Mouse (Mus musculus) telencephalon, adult 2 months (tissue): ENCODE measurements around the gene Spic.
"Not testable (repeated sequence)": the region's sequence is repeated elsewhere in the genome, so short reads cannot be mapped to it uniquely, and the experiment has no call there.

Source experiments
- DNase-seq: peaks from one replicate; pipeline ENCODE4 v3.0.0-alpha.2; 2011; ENCODE audit warnings: low read depth, low spot score

Gene Spic

DNA sequence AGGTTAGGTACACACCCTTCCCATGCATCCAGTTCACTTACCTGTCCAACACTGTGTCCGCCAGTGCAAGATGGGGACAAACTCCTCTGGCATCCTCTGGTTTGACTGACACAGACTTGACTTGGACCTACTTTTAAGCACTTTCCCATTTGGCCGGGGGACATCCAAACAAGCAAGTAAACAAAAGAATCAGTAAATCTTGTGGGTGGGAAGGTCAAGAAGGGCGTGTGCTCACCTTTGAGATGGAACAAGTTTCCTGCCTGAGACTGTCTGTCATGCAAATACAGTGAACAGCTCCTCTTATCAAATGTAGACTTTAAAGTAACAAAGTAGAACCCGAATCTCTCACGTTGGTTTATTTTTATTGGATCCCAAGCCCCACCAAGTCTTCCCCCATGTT is at the start of gene Spic:
Gene Spic (minus strand): TSS at position 91 of the 400 bp plus-strand sequence.
- DNase-seq: no peak

DNA sequence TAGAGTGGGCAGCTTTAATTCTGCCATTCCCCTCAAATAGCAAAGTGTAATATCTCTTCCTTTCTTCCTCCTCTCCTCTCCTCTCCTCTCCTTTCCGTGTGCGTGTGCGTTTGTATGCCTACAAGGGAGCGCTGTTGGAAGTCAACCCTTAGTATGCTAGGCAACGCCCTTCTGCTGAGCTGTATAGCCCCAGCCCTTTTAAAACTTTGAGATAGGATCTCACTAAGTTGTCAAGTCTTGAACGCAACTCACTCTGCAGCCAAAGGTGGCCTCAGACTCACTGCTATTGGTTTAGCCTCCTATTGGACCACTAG is 47.5 kb upstream of the Spic start:
- no peak for DNase-seq

DNA sequence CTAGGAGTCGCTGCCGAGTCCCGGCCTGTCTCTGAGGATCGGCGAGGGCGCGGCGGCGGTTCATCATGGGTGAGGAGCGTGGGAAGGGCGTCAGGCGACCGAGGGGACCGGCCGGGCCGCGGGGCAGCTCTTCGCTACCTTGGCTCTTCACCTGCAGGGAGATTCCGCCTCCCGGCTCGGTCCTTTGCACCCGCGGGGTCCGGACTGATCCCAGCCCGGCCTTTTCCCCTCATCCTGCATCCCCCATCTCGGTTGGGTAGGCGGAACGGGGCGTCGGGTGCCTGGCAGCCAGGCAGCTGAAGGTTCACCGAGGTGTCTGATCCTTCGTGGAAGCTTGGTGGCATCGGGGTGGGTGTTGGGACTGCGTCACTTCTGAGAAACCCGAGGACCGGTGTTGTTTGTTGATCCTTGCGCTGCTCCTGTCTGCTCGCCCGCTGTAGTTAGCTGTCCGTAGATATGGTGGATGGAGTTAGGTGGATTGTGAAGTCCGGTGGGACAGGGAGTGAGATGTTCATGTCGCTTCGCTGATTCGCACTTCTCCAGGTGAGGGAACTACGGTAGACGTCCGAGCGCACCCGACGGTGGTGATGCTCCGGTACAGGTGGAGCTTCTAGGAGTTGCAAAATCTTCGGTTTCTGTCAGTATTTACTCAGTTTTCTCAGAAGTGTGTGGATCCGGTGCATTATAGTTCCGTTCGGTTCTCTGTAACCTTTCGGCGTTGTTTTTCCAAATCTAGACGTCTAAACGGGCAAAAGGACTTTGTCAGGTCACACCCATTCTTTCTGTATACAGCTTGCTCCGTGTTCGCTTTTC is 46.9 kb upstream of the Spic start:
- DNase-seq: no peak

DNA sequence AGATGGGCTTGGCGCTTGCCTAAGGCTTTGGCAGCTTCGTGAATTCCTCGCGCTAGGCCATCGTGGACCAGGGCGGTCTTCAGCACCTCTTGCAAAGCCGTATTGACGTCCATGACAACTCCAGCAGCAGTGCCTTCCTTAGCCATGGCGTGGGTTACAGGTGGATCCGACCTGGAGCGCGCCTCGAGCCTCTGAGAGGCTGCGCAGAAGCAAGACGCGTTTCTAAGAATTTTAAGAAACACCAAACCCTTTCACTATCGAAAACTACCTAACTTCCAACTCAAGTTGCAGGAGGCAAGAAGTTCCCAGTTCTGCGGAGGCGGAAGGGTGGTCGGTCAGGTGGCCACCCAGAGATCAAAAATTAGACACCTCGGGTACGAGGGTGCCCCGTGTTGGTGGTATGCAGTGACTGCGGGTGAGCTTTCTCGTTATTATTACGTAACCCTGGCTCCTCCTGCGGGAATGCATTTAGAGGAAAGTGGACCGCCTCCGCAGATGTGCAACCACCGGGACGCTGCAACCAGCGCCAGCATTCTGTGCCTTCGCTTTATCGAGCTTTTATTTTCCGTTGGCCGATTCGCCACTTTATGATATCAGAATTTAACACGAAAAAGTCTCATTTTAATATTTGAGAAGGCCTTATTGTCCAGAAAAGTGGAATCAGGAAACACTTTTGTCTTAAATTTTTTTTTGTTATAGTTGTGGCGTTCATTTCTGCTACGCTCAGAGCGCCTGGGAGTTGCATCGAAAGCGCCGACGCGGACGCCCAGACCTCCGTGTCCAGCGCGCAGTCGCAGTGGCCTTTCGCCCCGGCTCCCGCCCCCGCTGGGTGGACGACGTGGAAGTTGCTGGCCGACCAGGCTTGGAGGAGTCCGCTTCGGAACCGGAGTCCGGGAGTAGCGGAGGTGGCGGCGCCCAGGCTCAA is 46.0 kb upstream of the Spic start, which contains the start of gene Arl1:
Gene Arl1 (plus strand): TSS at position 288 of the 925 bp plus-strand sequence.
- peak; percentile 95 for DNase-seq

DNA sequence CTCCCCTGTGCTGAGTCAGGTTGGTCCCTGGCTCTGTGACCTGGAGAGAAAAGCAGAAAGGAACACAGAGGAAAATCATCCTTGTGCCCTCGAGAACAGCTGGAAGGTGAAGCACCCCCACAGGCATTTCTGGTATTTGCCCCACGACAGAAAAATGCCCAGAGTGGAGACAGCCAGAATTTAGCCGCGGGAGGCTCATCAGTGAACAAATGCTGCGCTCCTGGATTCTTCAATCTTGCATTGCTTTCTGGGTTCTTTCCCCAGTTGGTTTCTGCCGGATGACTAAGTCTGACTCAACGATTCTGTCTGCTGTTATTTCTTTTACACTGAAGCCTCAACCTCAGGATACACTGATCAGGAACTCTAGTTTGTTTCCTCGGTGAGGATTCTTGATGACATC is 43.4 kb upstream of the Spic start:
- no peak for DNase-seq

DNA sequence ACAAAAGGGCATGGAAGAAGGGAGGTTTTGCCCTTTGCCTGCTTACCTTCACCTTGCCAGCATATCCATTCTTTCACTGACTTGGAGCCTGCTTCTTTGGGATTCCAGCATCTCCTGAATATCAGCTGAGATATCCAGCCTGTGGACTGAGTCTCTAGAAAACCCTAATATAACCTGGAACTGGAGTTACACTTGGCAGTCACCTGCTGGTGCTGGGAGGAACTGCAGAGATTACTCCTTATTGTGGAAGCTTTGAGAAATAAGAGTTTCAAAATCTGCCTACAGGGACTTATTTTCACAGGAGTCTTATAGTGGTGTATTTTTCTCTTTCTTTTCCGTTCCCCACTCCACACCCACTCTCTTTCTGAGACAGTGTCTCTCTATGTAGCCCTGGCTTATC is 42.3 kb upstream of the Spic start:
- DNase-seq: peak; percentile 52

DNA sequence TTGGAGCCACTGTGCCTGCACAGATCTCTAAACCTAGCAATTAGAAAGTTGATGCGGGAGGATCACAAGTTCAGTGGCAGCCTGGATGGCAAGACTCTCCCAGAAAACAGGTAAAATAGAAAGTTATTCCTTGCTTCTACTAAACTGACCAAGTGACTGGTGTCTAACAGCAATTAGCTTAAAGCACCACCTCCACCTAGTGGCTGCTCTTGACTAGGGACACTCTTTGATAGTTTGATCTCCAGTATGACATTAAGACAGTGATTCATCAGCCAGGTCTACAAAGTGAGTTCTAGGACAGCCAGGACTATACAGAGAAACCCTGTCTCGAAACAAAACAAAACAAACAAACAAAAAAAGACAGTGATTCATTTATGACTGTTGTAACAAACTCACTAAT is 40.5 kb upstream of the Spic start:
- no peak for DNase-seq

DNA sequence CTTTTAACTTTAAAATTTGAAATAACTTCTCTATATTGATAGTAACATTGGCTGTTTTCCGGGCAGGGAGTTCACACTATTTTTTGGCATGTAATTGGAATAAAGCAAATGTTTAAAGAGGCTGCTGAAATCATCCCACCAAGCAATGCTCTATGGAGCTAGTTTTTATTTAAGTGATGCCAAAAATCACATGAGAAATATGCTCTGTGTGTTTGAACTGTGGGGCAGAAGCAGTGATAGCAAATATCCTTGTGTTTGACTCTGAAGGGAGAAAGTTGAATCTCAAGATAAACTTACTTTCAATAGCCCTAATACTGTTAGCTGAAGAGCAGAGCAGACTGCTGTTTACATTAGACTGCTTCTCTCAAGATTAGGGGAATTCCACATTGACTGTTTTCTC is 34.8 kb upstream of the Spic start:
- no peak for DNase-seq

DNA sequence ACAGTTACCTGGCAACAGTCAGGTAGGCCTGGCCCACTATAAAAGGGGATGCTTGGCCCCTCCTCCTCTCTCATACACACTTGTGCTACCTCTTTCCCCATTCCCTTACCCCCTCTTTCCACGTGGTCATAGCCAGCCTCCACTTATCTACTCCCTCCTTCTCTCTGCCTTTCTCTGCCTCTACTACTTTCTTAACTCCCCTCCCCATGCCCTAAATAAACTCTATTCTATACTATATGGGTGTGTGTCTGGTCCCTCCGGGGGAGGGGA is 32.9 kb upstream of the Spic start:
- no peak for DNase-seq

DNA sequence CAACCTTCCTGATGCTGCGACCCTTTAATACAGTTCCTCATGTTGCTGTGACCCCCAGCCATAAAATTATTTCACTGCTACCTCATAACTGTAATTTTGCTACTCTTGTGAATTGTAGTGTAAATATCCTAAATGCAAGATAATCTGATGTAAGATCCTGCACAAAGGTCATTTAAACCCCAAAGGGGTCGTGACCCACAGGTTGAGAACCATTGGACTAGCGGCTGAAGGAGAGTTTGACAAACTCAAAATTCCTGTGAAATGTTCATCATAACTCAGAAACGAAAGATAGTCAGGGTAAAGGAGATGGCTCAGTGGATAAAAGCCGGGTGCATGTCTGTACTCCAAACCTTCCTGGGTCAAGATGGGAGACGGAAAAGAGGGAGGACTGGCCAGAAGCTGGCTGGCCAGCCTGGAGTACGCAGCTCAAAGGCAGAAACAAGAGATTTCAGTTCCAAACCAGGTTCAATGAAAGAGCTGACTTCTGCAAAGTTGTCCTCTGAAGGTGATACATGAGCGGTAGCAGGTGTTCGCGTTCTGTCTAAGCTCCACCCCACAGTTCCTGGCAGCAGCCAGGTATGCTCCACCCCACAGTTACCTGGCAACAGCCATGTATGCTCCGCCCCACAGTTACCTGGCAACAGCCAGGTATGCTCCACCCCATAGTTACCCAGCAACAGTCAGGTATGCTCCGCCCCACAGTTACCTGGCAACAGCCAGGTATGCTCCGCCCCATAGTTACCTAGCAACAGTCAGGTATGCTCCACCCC is 32.4 kb upstream of the Spic start:
- DNase-seq: no peak

DNA sequence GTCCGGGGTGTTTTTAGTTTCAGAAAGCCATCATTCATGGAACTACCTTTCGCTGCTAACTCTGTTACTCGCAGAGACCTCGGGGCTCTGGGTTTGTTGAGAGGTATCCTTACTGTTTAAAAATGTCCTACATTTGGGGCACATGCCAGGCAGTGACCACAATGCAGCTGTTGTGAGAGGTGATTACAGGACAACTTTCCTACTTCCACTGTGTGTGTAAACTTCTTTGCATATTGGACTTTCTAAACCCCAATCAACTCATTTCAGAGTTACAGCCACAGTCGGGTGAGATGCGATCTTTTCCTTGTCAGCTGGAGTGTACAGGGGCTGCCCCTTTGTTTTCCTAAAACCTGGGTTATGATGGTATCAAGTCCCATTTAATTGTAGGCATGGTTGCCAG is 30.8 kb upstream of the Spic start:
- no peak for DNase-seq

DNA sequence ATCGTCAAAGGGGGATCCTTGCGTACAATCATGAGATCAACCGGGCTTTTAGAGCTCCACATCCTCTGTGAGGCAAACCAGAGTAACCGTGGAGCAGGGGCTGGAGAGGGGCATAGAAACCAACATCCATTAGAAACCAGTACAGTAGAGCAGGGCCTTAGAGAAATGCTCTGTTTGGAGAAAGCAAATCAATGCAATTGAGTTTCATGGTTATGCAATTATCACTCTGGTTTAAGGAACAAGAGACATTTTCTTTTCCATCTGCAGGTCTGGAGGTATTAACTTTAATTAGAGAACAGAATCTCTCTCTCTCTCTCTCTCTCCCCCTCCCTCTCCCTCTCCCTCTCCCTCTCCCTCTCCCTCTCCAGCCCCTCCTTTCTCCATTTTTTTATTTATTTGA is 29.9 kb upstream of the Spic start:
- no peak for DNase-seq

DNA sequence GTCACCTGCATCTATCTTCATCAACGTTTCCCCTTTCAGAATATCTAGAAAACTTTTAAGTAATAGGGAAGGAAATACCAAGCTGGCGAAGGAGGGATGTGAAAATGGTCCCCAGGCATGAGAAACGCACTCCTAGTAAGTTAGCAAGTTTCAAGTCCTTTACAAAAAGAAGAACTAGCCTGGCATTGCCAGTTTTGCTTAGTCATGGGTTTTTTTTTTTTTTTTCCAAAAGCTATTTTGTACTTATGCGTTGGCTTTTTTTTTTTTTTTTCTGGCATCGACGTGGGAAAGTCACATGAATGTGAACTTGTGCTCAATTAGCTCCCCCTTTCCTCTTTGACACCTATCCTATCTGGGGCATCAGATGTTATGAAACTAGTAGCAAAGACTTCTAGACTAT is 27.5 kb upstream of the Spic start:
- DNase-seq: no peak

DNA sequence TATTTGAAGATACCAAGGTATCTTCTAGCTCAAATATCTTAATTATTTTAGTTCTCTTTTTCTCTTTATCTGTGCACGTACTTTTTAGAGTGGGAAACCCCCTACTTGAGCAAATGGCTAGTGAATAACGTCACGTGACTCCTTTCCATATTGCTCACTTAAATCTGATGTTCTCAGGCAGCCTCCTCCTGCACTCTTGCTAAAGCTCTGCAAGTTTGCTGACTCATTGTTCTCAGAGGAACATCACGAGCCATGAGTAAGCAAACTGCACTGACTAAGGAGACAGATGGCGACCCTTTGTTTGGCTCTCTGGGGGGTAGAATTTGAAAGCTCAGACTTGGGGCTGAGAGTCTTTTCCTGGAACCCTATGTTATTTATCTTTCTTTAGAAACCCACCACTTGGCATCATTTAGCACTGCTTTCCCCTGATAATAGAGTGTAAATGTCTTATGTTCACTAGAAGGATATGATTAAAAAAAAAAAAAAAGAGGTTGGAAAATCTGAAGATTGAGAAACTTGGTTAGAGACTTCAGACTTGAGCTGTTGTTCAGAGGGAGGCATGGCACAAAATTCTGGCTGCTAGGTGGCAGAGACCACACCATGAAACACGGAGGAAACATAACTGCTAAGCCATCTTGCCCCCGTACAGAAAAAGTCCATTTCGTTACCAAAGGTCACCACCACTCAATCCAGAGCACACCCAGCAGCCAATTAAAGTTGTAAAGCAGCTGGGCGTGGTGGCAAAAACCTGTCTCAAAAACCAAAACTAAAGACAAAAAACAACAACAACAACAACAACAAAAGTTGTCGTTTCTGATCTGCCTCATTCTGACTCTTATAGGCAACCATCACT is 24.1 kb upstream of the Spic start:
- peak; percentile 87 for DNase-seq

DNA sequence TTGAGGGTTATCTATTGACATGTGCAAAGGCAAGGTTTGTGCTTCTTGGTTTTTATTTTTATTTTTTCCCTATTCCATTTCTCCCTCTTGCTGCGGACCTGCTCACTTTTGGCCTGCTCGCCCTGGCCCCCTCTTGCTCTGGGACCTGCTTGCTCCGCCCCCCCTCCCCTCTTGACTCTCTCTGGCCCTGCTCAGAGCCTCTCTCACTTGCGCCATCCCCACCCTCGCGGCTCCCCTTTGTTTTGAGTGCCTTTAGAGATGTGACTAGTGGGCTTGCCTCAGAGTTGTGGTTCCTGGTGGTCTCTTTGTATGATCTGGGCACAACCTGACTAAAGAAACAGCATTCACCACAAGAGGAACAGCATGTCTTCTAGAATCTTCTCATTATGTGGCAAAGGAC is 16.1 kb upstream of the Spic start:
- no peak for DNase-seq

DNA sequence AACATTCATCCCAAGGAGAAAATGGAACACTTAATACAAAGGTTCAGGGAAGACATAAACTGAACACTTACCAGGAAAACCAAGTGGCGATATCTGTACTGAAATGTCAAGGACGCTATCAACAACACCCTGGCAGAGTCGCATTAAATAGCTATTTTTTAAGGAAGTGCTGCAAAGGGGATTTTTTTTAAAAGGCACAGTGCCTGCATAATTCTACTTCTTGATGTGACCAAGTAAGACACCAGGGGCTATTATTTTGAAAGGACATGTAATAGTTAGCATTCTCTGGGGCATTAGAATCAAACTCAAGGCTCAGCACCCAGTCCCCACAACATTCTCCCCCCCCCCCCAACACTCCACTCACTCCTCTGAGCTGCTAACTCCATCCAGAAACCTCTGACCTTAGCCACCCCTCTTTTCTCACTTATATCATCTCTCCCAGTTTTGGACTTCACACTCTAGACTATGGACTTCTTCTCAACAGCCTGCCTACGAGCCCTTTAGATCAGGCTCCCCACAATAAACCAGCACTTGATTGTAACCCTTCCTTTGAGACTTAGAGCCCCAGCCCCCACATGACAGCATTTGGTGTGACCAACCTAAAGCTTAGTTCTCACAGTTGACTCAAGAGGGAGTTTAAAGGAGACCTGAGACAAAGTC is 1.8 kb downstream of the Spic start:
- no peak for DNase-seq

DNA sequence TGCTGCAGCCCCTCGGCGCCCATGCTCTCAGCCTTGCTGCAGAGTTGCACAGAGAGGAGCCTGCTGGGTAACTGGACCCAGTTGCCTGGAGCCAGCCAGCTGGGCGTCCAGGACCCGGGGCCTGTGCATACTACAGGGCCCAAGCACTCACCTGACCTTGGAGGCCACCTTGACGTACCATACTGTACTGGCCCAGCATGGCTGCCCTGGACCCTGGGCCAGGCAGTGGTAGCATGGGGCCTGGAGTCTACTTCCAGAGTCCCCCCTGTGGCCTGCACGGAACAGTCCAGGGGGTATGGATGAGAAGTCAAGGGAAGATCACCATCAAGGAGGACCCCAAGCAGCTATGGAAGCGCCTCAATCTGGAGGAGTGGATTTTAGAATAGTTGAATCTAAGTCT is 12.0 kb downstream of the Spic start:
- no peak for DNase-seq

DNA sequence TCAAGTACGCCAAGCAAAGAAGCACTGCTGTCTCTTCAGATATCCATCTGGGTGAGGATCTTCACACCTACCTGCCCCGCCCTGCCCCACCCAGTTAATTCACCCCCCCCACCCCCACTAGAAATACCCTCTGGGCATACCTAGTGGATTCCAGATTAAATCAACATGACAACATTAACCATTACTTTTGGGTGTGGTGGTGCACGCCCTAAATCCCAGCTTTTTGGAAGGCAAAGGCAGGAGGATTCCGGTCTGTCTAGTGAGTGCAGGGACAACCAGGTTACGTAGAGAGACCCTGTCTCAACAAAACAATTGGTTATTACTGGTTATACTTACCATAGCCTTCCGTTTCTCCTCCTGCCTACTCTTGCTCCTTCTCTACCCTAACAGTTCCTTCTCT is 12.7 kb downstream of the Spic start:
- DNase-seq: no peak

DNA sequence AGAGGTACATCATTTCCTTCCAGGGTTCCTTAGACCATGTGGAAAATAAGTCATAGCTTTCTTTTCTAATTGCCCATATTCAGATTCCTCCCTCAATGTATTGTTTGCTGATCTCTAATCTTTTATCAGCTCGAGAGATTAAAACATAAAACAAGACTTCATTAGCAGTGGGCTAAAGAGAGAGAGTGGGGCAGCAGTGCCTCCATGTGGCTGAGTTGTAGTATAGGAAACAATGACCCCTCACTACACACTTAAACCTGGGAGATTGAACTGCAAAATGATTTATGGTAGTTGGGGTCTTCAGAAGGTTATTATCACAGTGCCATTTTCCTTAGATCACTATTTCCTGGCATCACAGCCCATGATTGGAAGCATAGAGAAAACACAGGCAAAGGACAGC is 15.1 kb downstream of the Spic start:
- DNase-seq: peak; percentile 17

DNA sequence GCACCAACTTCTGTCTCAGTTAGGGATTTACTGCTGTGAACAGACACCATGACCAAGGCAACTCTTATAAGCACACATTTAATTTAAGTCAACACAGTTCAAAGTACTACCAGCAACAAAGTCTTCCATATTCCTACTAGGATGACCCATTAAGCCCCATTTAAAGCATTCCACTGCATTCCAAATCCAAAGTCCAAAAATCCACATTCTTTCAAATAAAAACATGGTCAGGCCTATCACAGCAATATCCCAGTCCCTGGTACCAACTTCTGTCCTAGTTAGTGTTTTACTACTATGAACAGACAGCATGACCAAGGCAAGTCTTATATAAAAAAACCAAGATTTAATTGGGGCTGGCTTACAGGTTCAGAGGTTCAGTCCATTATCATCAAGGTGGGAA is 21.0 kb downstream of the Spic start:
- not testable (repeated sequence) for DNase-seq

DNA sequence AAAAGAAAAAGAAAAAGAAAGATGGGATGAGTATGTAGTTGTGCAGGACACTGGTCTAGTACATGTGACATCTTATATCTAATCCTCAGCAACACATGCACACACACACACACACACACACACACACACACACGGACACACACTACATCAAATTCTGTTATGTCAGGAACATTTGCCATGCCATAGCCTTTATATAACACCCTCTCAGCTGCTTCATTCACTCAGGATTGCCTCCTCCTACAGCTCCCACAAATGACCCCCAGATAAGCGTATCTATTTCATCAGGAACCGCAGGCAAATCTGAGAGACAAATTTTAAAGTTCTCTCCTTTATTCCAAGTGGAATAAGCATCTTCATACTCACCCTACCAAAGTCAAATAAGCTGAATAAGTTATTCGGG is 25.9 kb downstream of the Spic start:
- no peak for DNase-seq
